Mouse (Mus musculus): ENCODE measurements around the gene Klk8. TPM values are rescaled to one million over a fixed set of nuclear protein-coding genes. Genes with fewer than 3 reads are reported as not detected.

The Klk8 gene
- polyA plus RNA-seq, 2 experiments = 18.4 to 34.7 TPM

- H3K4me3 ChIP-seq (replicated peaks; ENCODE audit: low read length) = no peak within 1 kb of the TSS
- no peak within 1 kb of the TSS for H3K9ac ChIP-seq (ENCODE audit: low read depth, low read length, severe bottlenecking)
- ATAC-seq (ENCODE audit: low FRiP score, low read depth) (no peak), DNase-seq (ENCODE audit: low spot score) (no peak)
- 37% methylated on average over 5 of the region's 5 CpGs for WGBS
- no peak for TF ChIP-seq POLR2A (IDR thresholded peaks at IDR 0.05; ENCODE audit: borderline replicate concordance, extremely low read depth, insufficient read depth, insufficient read length)
- H3K27ac ChIP-seq (replicated peaks; ENCODE audit: low read depth, low read length) = no peak within 1 kb of the TSS
- H3K27me3 ChIP-seq (ENCODE audit: control insufficient read depth, insufficient read depth, low read length) = no peaks in the 10 kb centered on the region
- H3K36me3 ChIP-seq (ENCODE audit: control insufficient read depth, insufficient read depth, low read length) = no peaks in the 10 kb centered on the region
- no peaks in the 10 kb centered on the region for H3K4me1 ChIP-seq (ENCODE audit: control insufficient read depth, insufficient read depth, low read length)
- H3K9me3 ChIP-seq (ENCODE audit: control insufficient read depth, low read length) = no peaks in the 10 kb centered on the region
- H3K4me2 ChIP-seq (replicated peaks; ENCODE audit: low read depth, low read length, severe bottlenecking) = no peak within 1 kb of the TSS
These were observed 13.6 kb downstream of the Klk8 start, which contains the start of gene Klk7 for GRCm38 (mm10) chr7:43810994-43811393. TSS of gene Klk7 (plus strand) at chr7:43811294.

GRCm38 (mm10) chr7:43815211-43815610 is 17.8 kb downstream of the Klk8 start:
- no peaks in the 10 kb centered on the region for H3K27me3 ChIP-seq (ENCODE audit: control insufficient read depth, insufficient read depth, low read length)
- no peak for TF ChIP-seq POLR2A (IDR thresholded peaks at IDR 0.05; ENCODE audit: borderline replicate concordance, extremely low read depth, insufficient read depth, insufficient read length)
- WGBS = 85% methylated on average over 7 of the region's 7 CpGs
- no peaks in the 10 kb centered on the region for H3K4me1 ChIP-seq (ENCODE audit: control insufficient read depth, insufficient read depth, low read length)
- DNase-seq (ENCODE audit: low spot score) (no peak), ATAC-seq (ENCODE audit: low FRiP score, low read depth) (no peak)
- H3K36me3 ChIP-seq (ENCODE audit: control insufficient read depth, insufficient read depth, low read length) = no peaks in the 10 kb centered on the region
- no peak overlapping the region for H3K4me3 ChIP-seq (replicated peaks; ENCODE audit: low read length)
- H3K9me3 ChIP-seq (ENCODE audit: control insufficient read depth, low read length) = no peaks in the 10 kb centered on the region
- no peak overlapping the region for H3K27ac ChIP-seq (replicated peaks; ENCODE audit: low read depth, low read length)
- no peak overlapping the region for H3K4me2 ChIP-seq (replicated peaks; ENCODE audit: low read depth, low read length, severe bottlenecking)
- H3K9ac ChIP-seq (ENCODE audit: low read depth, low read length, severe bottlenecking) = no peak overlapping the region

DNA sequence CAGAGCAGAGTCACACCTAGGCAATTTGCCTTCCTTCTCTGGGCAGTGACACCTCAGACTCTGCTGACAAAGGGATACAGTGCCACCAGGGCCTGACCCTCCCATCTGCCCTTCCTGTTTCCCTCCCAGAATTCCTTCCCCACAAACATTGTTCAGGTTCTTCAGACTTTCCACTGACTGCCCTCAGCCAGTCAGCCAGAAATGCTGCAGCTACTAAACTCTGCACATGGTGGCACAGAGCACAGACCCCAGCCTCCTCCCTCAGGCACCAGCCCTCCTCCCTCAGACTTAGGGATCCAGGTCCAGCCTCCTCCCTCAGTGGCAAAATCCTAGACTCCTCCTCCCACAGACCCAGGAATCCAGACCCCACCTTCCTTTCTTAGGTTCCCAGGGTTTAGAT is 19.4 kb downstream of the Klk8 start:
- no peak overlapping the region for H3K27ac ChIP-seq (replicated peaks; ENCODE audit: low read depth, low read length)
- TF ChIP-seq POLR2A (IDR thresholded peaks at IDR 0.05; ENCODE audit: borderline replicate concordance, extremely low read depth, insufficient read depth, insufficient read length) = no peak
- no peaks in the 10 kb centered on the region for H3K4me1 ChIP-seq (ENCODE audit: control insufficient read depth, insufficient read depth, low read length)
- H3K36me3 ChIP-seq (ENCODE audit: control insufficient read depth, insufficient read depth, low read length) = no peaks in the 10 kb centered on the region
- H3K9me3 ChIP-seq (ENCODE audit: control insufficient read depth, low read length) = no peaks in the 10 kb centered on the region
- ATAC-seq (ENCODE audit: low FRiP score, low read depth) (no peak), DNase-seq (ENCODE audit: low spot score) (no peak)
- no peak overlapping the region for H3K4me3 ChIP-seq (replicated peaks; ENCODE audit: low read length)
- H3K4me2 ChIP-seq (replicated peaks; ENCODE audit: low read depth, low read length, severe bottlenecking) = no peak overlapping the region
- no peaks in the 10 kb centered on the region for H3K27me3 ChIP-seq (ENCODE audit: control insufficient read depth, insufficient read depth, low read length)
- H3K9ac ChIP-seq (ENCODE audit: low read depth, low read length, severe bottlenecking) = no peak overlapping the region

DNA sequence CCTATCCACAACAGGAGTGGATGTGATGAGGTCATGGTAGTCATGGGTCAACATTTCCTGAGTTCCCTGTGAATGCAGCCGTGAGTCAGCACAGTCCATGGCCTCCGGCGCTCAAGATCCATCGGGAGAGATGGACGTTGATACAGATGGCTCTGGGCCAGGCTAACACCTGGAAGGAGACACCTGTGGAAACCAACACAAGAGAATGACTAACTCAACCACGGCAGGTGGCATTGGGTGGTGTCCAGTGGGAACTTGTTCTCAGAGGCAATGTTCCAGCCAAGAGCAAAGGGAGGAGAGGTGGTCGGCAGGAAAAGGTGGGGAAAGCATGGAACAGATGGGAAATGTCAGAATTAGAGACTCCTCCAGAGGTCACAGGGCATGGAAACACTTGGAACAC is 24.2 kb downstream of the Klk8 start:
- Histone ChIP-seq H3K27ac (replicated peaks; ENCODE audit: low read depth, low read length) (no peak overlapping the region), H3K27me3 (ENCODE audit: control insufficient read depth, insufficient read depth, low read length) (no peaks in the 10 kb centered on the region), H3K4me3 (replicated peaks; ENCODE audit: low read length) (no peak overlapping the region), H3K4me2 (replicated peaks; ENCODE audit: low read depth, low read length, severe bottlenecking) (no peak overlapping the region), H3K9me3 (ENCODE audit: control insufficient read depth, low read length) (no peaks in the 10 kb centered on the region), H3K36me3 (ENCODE audit: control insufficient read depth, insufficient read depth, low read length) (no peaks in the 10 kb centered on the region), H3K4me1 (ENCODE audit: control insufficient read depth, insufficient read depth, low read length) (no peaks in the 10 kb centered on the region), H3K9ac (ENCODE audit: low read depth, low read length, severe bottlenecking) (no peak overlapping the region)
- 84% methylated on average over 7 of the region's 7 CpGs for WGBS
- no peak for DNase-seq (ENCODE audit: low spot score)
- ATAC-seq (ENCODE audit: low FRiP score, low read depth) = no peak
- TF ChIP-seq POLR2A (IDR thresholded peaks at IDR 0.05; ENCODE audit: borderline replicate concordance, extremely low read depth, insufficient read depth, insufficient read length) = no peak

DNA sequence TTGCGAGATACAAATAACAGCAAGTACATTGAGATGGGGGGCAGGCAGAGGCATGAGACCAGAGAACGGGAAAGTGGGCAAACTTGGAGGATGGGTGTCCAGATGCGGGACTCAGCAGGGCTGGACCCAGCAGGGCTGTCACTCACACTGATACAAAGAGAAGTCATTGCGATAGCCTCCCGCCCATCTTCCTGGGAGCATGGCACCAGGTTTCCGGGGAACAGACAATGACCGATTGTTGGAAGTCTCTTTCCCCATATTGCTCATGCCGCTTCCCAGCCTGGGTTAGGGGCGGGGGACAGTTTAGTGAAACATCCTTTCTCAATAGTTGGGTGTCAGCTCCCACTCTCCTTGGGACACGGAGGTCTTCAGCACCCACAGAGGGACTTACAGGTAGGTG is 26.8 kb downstream of the Klk8 start, which contains the start of gene Klk6:
Gene Klk6 (plus strand): TSS at position 301 of the 400 bp plus-strand sequence.
- 92% methylated on average over 10 of the region's 10 CpGs for WGBS

GRCm38 (mm10) chr7:43826056-43826455 is 28.7 kb downstream of the Klk8 start:
- no peaks in the 10 kb centered on the region for H3K36me3 ChIP-seq (ENCODE audit: control insufficient read depth, insufficient read depth, low read length)
- ATAC-seq (ENCODE audit: low FRiP score, low read depth) (no peak), DNase-seq (ENCODE audit: low spot score) (no peak)
- no peaks in the 10 kb centered on the region for H3K27me3 ChIP-seq (ENCODE audit: control insufficient read depth, insufficient read depth, low read length)
- TF ChIP-seq POLR2A (IDR thresholded peaks at IDR 0.05; ENCODE audit: borderline replicate concordance, extremely low read depth, insufficient read depth, insufficient read length) = no peak
- H3K9me3 ChIP-seq (ENCODE audit: control insufficient read depth, low read length) = no peaks in the 10 kb centered on the region
- no peak overlapping the region for H3K27ac ChIP-seq (replicated peaks; ENCODE audit: low read depth, low read length)
- H3K4me1 ChIP-seq (ENCODE audit: control insufficient read depth, insufficient read depth, low read length) = no peaks in the 10 kb centered on the region
- WGBS = 76% methylated on average over 5 of the region's 5 CpGs
- no peak overlapping the region for H3K4me2 ChIP-seq (replicated peaks; ENCODE audit: low read depth, low read length, severe bottlenecking)
- no peak overlapping the region for H3K9ac ChIP-seq (ENCODE audit: low read depth, low read length, severe bottlenecking)
- H3K4me3 ChIP-seq (replicated peaks; ENCODE audit: low read length) = no peak overlapping the region

More for the DNA sequence above, 26.8 kb downstream of the Klk8 start, which contains the start of gene Klk6:
- no peak within 1 kb of the TSS for H3K9ac ChIP-seq (ENCODE audit: low read depth, low read length, severe bottlenecking)
- H3K27ac ChIP-seq (replicated peaks; ENCODE audit: low read depth, low read length) = no peak within 1 kb of the TSS
- H3K36me3 ChIP-seq (ENCODE audit: control insufficient read depth, insufficient read depth, low read length) = no peaks in the 10 kb centered on the region
- H3K27me3 ChIP-seq (ENCODE audit: control insufficient read depth, insufficient read depth, low read length) = no peaks in the 10 kb centered on the region
- ATAC-seq (ENCODE audit: low FRiP score, low read depth) = no peak
- TF ChIP-seq POLR2A (IDR thresholded peaks at IDR 0.05; ENCODE audit: borderline replicate concordance, extremely low read depth, insufficient read depth, insufficient read length) = no peak
- H3K9me3 ChIP-seq (ENCODE audit: control insufficient read depth, low read length) = no peaks in the 10 kb centered on the region
- no peak within 1 kb of the TSS for H3K4me3 ChIP-seq (replicated peaks; ENCODE audit: low read length)
- H3K4me1 ChIP-seq (ENCODE audit: control insufficient read depth, insufficient read depth, low read length) = no peaks in the 10 kb centered on the region
- no peak within 1 kb of the TSS for H3K4me2 ChIP-seq (replicated peaks; ENCODE audit: low read depth, low read length, severe bottlenecking)
- no peak for DNase-seq (ENCODE audit: low spot score)
